Mouse (Mus musculus) forebrain, embryonic 14.5 days (tissue): ENCODE measurements at regions not wholly inside any gene's neighbourhood (a gene's known extent, or its start where the extent isn't known, plus 50 kb on each side); places are given as distances from the start of the nearest gene placed in this dataset.

Experiments used
- ATAC-seq: fragments of 200-750 bp; cut with Nextera tagmentation; 2 replicates; pipeline ENCODE4 v1.8.0; 2017; ENCODE audit warnings: mild to moderate bottlenecking, moderate library complexity
- DNase-seq: peaks from one replicate; pipeline ENCODE4 v3.0.0-alpha.2; 2015; ENCODE audit warnings: low spot score
- H3K27ac ChIP-seq: fragments of 300-500 bp; sonication (generic); 2 replicates; pipeline ENCODE4 v1.5.1; 2014; ENCODE audit warnings: low read depth, mild to moderate bottlenecking, control low read depth, low read length, moderate library complexity
- H3K27me3 ChIP-seq: fragments of 300-500 bp; sonication (generic); replicated peaks from 2 replicates; pipeline ENCODE4 v1.6.1; 2014; ENCODE audit warnings: low read length, control low read depth, mixed read lengths; ENCODE audit not compliant: control insufficient read depth, insufficient read depth
- H3K36me3 ChIP-seq: fragments of 300-500 bp; sonication (generic); 2 replicates; pipeline ENCODE4 v1.6.1; 2014; ENCODE audit warnings: low read length, control low read depth; ENCODE audit not compliant: control insufficient read depth, insufficient read depth
- H3K4me1 ChIP-seq: fragments of 300-500 bp; sonication (generic); 2 replicates; pipeline ENCODE4 v1.6.1; 2014; ENCODE audit warnings: antibody characterized with exemption, low read length, control low read depth; ENCODE audit not compliant: control insufficient read depth, insufficient read depth
- H3K4me2 ChIP-seq: fragments of 300-500 bp; sonication (generic); 2 replicates; pipeline ENCODE4 v1.6.1; 2014; ENCODE audit warnings: mild to moderate bottlenecking, control low read depth, low read length
- H3K4me3 ChIP-seq: fragments of 300-500 bp; sonication (generic); 2 replicates; pipeline ENCODE4 v1.5.1; 2014; ENCODE audit warnings: low read depth, low read length, control low read depth
- H3K9ac ChIP-seq: fragments of 300-500 bp; sonication (generic); 2 replicates; pipeline ENCODE4 v1.6.1; 2014; ENCODE audit warnings: mild to moderate bottlenecking, low read length, control low read depth, moderate library complexity
- H3K9me3 ChIP-seq: fragments of 300-500 bp; sonication (generic); replicated peaks from 2 replicates; pipeline ENCODE4 v1.6.1; 2016; ENCODE audit warnings: low read length, control low read depth, mixed read lengths; ENCODE audit not compliant: control insufficient read depth
- WGBS: fragments of 180-500 bp; shearing (Covaris S2); extraction: QIAGEN DNeasy Blood & Tissue Kit; methylation state at CpG from one replicate; pipeline ENCODE4 v1.1.7; 2014; 5-methylcytosine and 5-hydroxymethylcytosine counted together

DNA sequence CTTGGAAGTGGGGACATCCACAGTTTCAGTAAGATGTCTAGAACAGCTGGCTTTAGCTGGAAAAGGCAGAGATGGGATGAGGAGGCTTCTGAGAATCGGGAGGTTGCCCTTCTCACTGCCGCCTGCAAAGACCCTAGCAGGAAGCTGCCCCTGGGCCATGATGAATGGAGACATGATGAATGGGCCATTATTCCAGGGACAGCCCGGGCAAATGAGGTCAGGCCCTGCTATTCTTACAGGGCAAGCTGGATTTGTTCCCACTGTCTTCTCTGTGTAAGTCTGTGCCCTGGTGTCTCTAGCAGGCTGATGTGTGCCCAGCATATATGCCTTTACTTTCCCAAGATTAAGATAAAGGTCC, 51.1 kb upstream of the Iqsec3 start:
- ATAC-seq (no peak), DNase-seq (no peak)
- Histone ChIP-seq H3K4me1 (no peaks in the 10 kb centered on the region), H3K9ac (no peak overlapping the region), H3K36me3 (no peaks in the 10 kb centered on the region), H3K27ac (no peak overlapping the region), H3K4me2 (no peak overlapping the region), H3K4me3 (no peak overlapping the region), H3K9me3 (no peaks in the 10 kb centered on the region), H3K27me3 (no peaks in the 10 kb centered on the region)
- 22% methylated on average over 3 of the region's 3 CpGs for WGBS

GRCm38 (mm10) chr6:121523882-121524612, 50.6 kb upstream of the Iqsec3 start:
- Histone ChIP-seq H3K4me2 (no peak overlapping the region), H3K27ac (no peak overlapping the region), H3K27me3 (no peaks in the 10 kb centered on the region), H3K9ac (no peak overlapping the region), H3K4me1 (no peaks in the 10 kb centered on the region), H3K4me3 (no peak overlapping the region), H3K9me3 (no peaks in the 10 kb centered on the region), H3K36me3 (no peaks in the 10 kb centered on the region)
- DNase-seq, result no peak
- ATAC-seq, result no peak
- WGBS, result 80% methylated on average over 11 of the region's 11 CpGs
